In the genomic region with DNA sequence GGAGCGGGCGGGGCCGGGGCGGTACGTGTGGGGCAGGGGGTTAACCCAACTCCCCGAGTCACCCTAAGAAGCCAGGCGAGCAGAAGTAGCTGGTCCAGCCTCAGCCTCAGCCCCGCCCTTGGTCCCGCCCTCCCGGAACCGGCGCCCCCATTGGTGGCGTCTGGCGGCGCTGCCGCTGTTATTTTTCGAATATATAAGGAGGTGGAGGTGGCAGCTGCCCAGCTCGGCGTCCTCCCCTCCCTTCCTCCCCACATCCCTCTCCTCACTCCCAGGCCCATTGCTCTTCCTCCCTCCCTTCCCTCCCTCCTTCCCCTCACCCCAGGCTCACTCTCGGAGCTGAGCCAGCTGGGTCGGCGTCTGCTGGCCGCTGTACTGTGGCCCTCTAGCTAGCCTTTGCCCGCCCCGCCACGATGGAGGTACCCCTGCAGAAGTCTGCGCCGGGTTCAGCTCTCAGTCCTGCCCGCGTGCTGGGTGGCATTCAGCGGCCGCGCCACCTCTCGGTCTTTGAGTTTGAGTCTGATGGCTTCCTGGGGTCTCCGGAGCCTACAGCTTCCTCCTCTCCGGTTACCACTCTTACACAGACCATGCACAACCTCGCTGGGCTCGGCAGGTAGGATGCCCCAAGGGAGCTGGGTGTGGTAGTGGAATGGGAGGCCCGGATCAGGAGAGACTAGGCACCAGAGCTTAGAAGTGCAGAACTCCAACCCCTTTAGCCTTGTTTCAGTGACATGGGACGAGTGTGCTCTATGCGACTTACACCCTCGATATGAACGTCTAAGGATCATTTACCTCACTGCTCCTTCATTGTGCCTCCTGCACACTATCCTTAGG, we compare ENCODE assay signal across 8 mouse cellular contexts. TPM values are rescaled to one million over a fixed set of nuclear protein-coding genes. Genes with fewer than 3 reads are reported as not detected.
A peak's percentile ranks its signal among the peaks of the same experiment; 100 is the strongest.
DNase-seq lines count a peak whose midpoint lies in the region; ATAC-seq lines count a peak whose summit lies in the region.

Gene Cdc25b, plus strand, starts transcription at position 179 of the 831 bp plus-strand sequence.
Gene Spef1, minus strand, starts transcription at position 512 of the 831 bp plus-strand sequence.

- H3K36me3 ChIP-seq in hindbrain, embryonic 14.5 days (replicated peaks; ENCODE audit: control insufficient read depth, insufficient read depth) = no peaks in the 10 kb centered on the region

- peak within 1 kb of the TSS; percentile 56 for H3K4me3 ChIP-seq in hindbrain, embryonic 14.5 days (replicated peaks; ENCODE audit: low read length)

- DNase-seq in cerebellum, postnatal 36 days = peak; percentile 76 to 85
- DNase-seq in frontal cortex, postnatal 36 days (ENCODE audit: low spot score in 2 of 2) = peak; percentile 76 to 81
- DNase-seq in hindbrain, embryonic 14.5 days (ENCODE audit: low spot score) = peak; percentile 77
- DNase-seq in left cerebral cortex, adult 8-10 months (ENCODE audit: low spot score in 2 of 2) = peak; percentile 60 to 74
- peak; percentile 87 to 88 for DNase-seq in right cerebral cortex, postnatal 10 days (ENCODE audit: low spot score in 2 of 2)
- DNase-seq in urinary bladder, postnatal 25 days (ENCODE audit: low spot score) = peak; percentile 76

- H3K27ac ChIP-seq in hindbrain, embryonic 14.5 days = peak within 1 kb of the TSS; percentile 55

- H3K27me3 ChIP-seq in hindbrain, embryonic 14.5 days (ENCODE audit: control insufficient read depth, insufficient read depth, low read length) = no peaks in the 10 kb centered on the region

- H3K4me2 ChIP-seq in hindbrain, embryonic 14.5 days (replicated peaks) = peak within 1 kb of the TSS; percentile 61

- no peaks in the 10 kb centered on the region for H3K9me3 ChIP-seq in hindbrain, embryonic 14.5 days (ENCODE audit: control insufficient read depth, low read length)

- H3K9ac ChIP-seq in hindbrain, embryonic 14.5 days = peak within 1 kb of the TSS; percentile 64

- WGBS in hindbrain, embryonic 14.5 days = under 1% methylated on average over 43 of the region's 43 CpGs

- ATAC-seq in activated CD4-positive, CD25-positive, alpha-beta regulatory T cell, adult 4 months = peak; percentile 71
- peak; percentile 86 for ATAC-seq in hindbrain, embryonic 14.5 days (ENCODE audit: low FRiP score)
- ATAC-seq in megakaryocyte, adult 5-6 weeks (ENCODE audit: poor library complexity, severe bottlenecking) = peak; percentile 89

- H3K4me1 ChIP-seq in hindbrain, embryonic 14.5 days (replicated peaks; ENCODE audit: control insufficient read depth, insufficient read depth, low read length) = peaks cover 29% of the 10 kb centered on the region

RNA-seq across cellular contexts. Expression of gene Cdc25b, which starts in this region (rescaled TPM):
- 10 to 100 TPM; 90.4 to 96.2 TPM for polyA plus RNA-seq in activated CD4-positive, CD25-positive, alpha-beta regulatory T cell, adult 4 months (2017; shearing (Covaris generic))
- 26.9 and 27.6 TPM in 2 replicates for polyA plus RNA-seq in hindbrain, embryonic 14.5 days (2014; fragmentation: Nextera tagmentation; extraction: Ambion mirVana)
- total RNA-seq in left cerebral cortex, adult 8-10 months (2022) = 10 to 100 TPM; 18.3 to 21.9 (median 19.1) TPM
- 21.5 and 25.5 TPM in 2 replicates for total RNA-seq in megakaryocyte, adult 5-6 weeks (2015)
- total RNA-seq in megakaryocyte, adult 5-6 weeks (2017) = 29.1 and 35.0 TPM in 2 replicates

RNA-seq across cellular contexts. Expression of gene Spef1, which starts in this region (rescaled TPM):
- 1 to 10 TPM in 1 of 2 experiments, not detected in 1; 1.3 TPM for polyA plus RNA-seq in activated CD4-positive, CD25-positive, alpha-beta regulatory T cell, adult 4 months (2017; shearing (Covaris generic))
- 11.5 and 11.8 TPM in 2 replicates for polyA plus RNA-seq in hindbrain, embryonic 14.5 days (2014; fragmentation: Nextera tagmentation; extraction: Ambion mirVana)
- 1 to 10 TPM; 7.4 to 8.3 (median 8.1) TPM for total RNA-seq in left cerebral cortex, adult 8-10 months (2022)
- total RNA-seq in megakaryocyte, adult 5-6 weeks (2015) = 1.5 and 1.8 TPM in 2 replicates
- 2.4 and 3.3 TPM in 2 replicates for total RNA-seq in megakaryocyte, adult 5-6 weeks (2017)

Comparison
In these comparisons a context has a peak if more than half of its experiments do, and no peak if none do; other contexts are left out.
1. Peak in every context shown above with its lines: DNase-seq, ATAC-seq, H3K4me3 ChIP-seq and H3K27ac ChIP-seq.